Mouse (Mus musculus): ENCODE data around the gene Slc46a2. TPM values are rescaled to one million over a fixed set of nuclear protein-coding genes. Genes with fewer than 3 reads are reported as not detected.

The Slc46a2 gene
- polyA plus RNA-seq, 1 experiment from 2014 or later: not detected

GRCm38 (mm10) chr4:59886281-59886680 is 28.6 kb downstream of the Slc46a2 start:
- 93% methylated on average over 6 of the region's 6 CpGs for WGBS
- H3K4me3 ChIP-seq: no peak overlapping the region
- H3K36me3 ChIP-seq: peaks cover 74% of the 10 kb centered on the region
- no peaks in the 10 kb centered on the region for H3K27me3 ChIP-seq (ENCODE audit: insufficient read depth, poor library complexity, severe bottlenecking)
- H3K27ac ChIP-seq: no peak overlapping the region
- DNase-seq (ENCODE audit: low spot score): no peak
- no peaks in the 10 kb centered on the region for H3K4me1 ChIP-seq (replicated peaks)
- no peaks in the 10 kb centered on the region for H3K9me3 ChIP-seq

DNA sequence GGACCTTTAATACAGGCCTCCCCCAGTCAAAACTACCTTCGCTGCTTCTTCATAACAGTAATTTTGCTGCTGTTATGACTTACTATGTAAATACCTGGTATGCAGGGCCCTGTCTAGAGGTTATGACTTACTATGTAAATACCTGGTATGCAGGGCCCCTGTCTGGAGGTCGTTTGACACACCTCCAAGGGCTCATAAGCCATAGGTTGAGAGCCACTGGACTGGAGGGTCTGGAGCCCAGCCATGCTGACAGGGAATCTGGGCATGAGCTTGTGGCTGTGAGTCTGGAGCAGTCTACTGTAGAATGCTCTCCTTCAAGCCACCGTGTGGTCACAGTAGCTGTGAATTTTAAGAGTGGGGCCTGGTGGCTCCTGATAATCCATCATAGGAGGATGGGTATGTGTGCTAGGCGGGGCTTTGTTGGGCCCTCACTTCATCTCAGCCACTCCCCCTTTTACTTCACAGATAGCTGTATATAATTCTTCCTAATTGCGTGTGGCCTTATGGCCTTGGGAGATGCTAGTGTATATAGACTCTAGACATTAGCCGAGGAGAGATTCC is 30.6 kb downstream of the Slc46a2 start:
- Histone ChIP-seq H3K4me1 (replicated peaks) (no peaks in the 10 kb centered on the region), H3K36me3 (peaks cover 87% of the 10 kb centered on the region), H3K4me3 (no peak overlapping the region), H3K27me3 (ENCODE audit: insufficient read depth, poor library complexity, severe bottlenecking) (no peaks in the 10 kb centered on the region), H3K9me3 (no peaks in the 10 kb centered on the region), H3K27ac (no peak overlapping the region)
- no peak for DNase-seq (ENCODE audit: low spot score)
- WGBS: 92% methylated on average over 6 of the region's 6 CpGs

GRCm38 (mm10) chr4:59881210-59881609 is 33.6 kb downstream of the Slc46a2 start:
- 83% methylated on average over 2 of the region's 2 CpGs for WGBS
- Histone ChIP-seq H3K9me3 (no peaks in the 10 kb centered on the region), H3K27ac (no peak overlapping the region), H3K36me3 (peaks cover 73% of the 10 kb centered on the region), H3K4me1 (replicated peaks) (no peaks in the 10 kb centered on the region), H3K27me3 (ENCODE audit: insufficient read depth, poor library complexity, severe bottlenecking) (no peaks in the 10 kb centered on the region), H3K4me3 (no peak overlapping the region)
- DNase-seq (ENCODE audit: low spot score): no peak

- H3K9me3 ChIP-seq: no peaks in the 10 kb centered on the region
- 91% methylated on average over 5 of the region's 5 CpGs for WGBS
- DNase-seq (ENCODE audit: low spot score): no peak
- no peaks in the 10 kb centered on the region for H3K4me1 ChIP-seq (replicated peaks)
- no peak overlapping the region for H3K4me3 ChIP-seq
- H3K36me3 ChIP-seq: peaks cover 68% of the 10 kb centered on the region
- no peaks in the 10 kb centered on the region for H3K27me3 ChIP-seq (ENCODE audit: insufficient read depth, poor library complexity, severe bottlenecking)
- H3K27ac ChIP-seq: no peak overlapping the region
These were observed 34.1 kb downstream of the Slc46a2 start for GRCm38 (mm10) chr4:59880725-59881124.

GRCm38 (mm10) chr4:59879444-59879843 is 35.4 kb downstream of the Slc46a2 start:
- H3K27ac ChIP-seq: no peak overlapping the region
- 89% methylated on average over 3 of the region's 3 CpGs for WGBS

GRCm38 (mm10) chr4:59878595-59878994 is 36.3 kb downstream of the Slc46a2 start:
- no peaks in the 10 kb centered on the region for H3K27me3 ChIP-seq (ENCODE audit: insufficient read depth, poor library complexity, severe bottlenecking)
- H3K9me3 ChIP-seq: no peaks in the 10 kb centered on the region
- no peak for DNase-seq (ENCODE audit: low spot score)
- H3K36me3 ChIP-seq: peaks cover 52% of the 10 kb centered on the region
- no peak overlapping the region for H3K27ac ChIP-seq
- 89% methylated on average over 8 of the region's 8 CpGs for WGBS
- no peak overlapping the region for H3K4me3 ChIP-seq
- H3K4me1 ChIP-seq (replicated peaks): peaks cover 6% of the 10 kb centered on the region

More at GRCm38 (mm10) chr4:59879444-59879843, 35.4 kb downstream of the Slc46a2 start:
- no peak overlapping the region for H3K4me3 ChIP-seq
- H3K27me3 ChIP-seq (ENCODE audit: insufficient read depth, poor library complexity, severe bottlenecking): no peaks in the 10 kb centered on the region
- H3K36me3 ChIP-seq: peaks cover 56% of the 10 kb centered on the region
- H3K9me3 ChIP-seq: no peaks in the 10 kb centered on the region
- DNase-seq (ENCODE audit: low spot score): no peak
- H3K4me1 ChIP-seq (replicated peaks): no peaks in the 10 kb centered on the region

DNA sequence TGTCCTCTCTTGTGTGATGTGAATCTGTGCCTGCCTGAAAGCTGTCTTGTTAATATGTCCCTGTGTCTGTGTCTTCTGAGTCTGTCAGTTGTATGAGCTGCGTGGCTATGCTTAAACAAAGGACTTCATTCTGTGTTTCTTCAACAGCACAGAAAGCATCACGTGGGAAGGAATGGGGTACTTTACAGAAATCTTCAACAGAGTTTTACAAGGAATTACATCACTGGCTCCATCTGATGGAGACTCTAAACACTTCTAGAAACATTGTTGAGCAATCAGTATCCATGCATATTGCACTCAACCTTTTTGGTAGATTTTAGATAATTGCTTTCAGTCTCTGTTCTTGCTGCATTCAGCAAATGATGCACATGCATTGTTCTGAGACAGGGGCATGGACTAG is 37.8 kb downstream of the Slc46a2 start:
- WGBS: 71% methylated on average over 2 of the region's 2 CpGs
- Histone ChIP-seq H3K27me3 (ENCODE audit: insufficient read depth, poor library complexity, severe bottlenecking) (no peaks in the 10 kb centered on the region), H3K9me3 (no peaks in the 10 kb centered on the region), H3K4me3 (no peak overlapping the region), H3K4me1 (replicated peaks) (peaks cover 16% of the 10 kb centered on the region), H3K36me3 (peaks cover 37% of the 10 kb centered on the region), H3K27ac (no peak overlapping the region)
- DNase-seq (ENCODE audit: low spot score): no peak

DNA sequence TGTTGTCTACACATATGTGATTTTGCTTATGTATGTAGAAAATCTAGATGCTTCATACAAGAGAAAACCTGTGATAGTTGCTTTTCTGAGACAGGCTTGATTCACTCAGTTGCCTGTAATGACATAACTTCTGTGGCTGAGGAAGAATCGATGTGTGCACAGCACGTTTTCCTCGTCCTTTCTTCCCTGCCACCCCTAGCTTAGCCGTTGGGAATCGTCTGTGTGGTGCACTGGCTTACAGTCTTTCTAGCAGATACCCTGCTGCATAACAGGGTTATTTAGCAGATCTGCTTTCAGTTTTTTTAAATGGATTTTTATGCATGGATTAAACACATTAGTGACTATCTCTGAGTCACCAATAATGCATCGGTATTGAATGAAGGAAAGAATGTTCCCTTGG is 38.3 kb downstream of the Slc46a2 start:
- Histone ChIP-seq H3K36me3 (peaks cover 32% of the 10 kb centered on the region), H3K9me3 (no peaks in the 10 kb centered on the region), H3K27ac (no peak overlapping the region), H3K4me3 (no peak overlapping the region), H3K27me3 (ENCODE audit: insufficient read depth, poor library complexity, severe bottlenecking) (no peaks in the 10 kb centered on the region), H3K4me1 (replicated peaks) (peaks cover 16% of the 10 kb centered on the region)
- no peak for DNase-seq (ENCODE audit: low spot score)
- WGBS: 87% methylated on average over 6 of the region's 6 CpGs

DNA sequence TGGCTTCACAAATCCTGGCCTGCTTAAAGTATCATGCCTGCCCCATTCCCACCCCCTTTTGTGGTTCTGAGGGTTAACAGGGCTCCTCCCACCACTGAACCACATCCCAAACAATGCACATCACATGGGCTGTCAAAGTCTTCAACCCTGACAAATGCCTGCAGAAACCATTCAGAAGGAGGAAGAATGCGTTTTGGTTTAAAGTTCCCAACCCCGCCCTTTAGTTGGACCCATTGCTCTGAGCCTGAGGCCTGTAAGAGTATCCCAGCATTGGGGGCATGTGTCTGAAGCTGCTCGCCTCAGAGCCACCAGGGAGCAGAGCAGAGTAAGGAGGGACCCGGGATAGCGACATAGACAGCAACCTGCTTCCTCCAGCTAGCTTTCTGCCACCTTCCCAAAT is 41.0 kb downstream of the Slc46a2 start:
- Histone ChIP-seq H3K36me3 (peaks cover 15% of the 10 kb centered on the region), H3K9me3 (no peaks in the 10 kb centered on the region), H3K4me3 (no peak overlapping the region), H3K4me1 (replicated peaks) (peaks cover 16% of the 10 kb centered on the region), H3K27ac (0 out of 2 replicates have a peak overlapping the region, but pooled peaks have one; percentile 8), H3K27me3 (ENCODE audit: insufficient read depth, poor library complexity, severe bottlenecking) (no peaks in the 10 kb centered on the region)
- 36% methylated on average over 5 of the region's 5 CpGs for WGBS
- DNase-seq (ENCODE audit: low spot score): peak; percentile 31

- Histone ChIP-seq H3K9me3 (no peaks in the 10 kb centered on the region), H3K36me3 (peaks cover 12% of the 10 kb centered on the region; the same call in 1 of the 2 replicates), H3K27ac (peak overlapping the region; percentile 57; the same call in 1 of the 2 replicates), H3K27me3 (ENCODE audit: insufficient read depth, poor library complexity, severe bottlenecking) (no peaks in the 10 kb centered on the region), H3K4me1 (replicated peaks) (peaks cover 16% of the 10 kb centered on the region), H3K4me3 (no peak overlapping the region)
- no peak for DNase-seq (ENCODE audit: low spot score)
- 37% methylated on average over 6 of the region's 6 CpGs for WGBS
These were observed 41.6 kb downstream of the Slc46a2 start for GRCm38 (mm10) chr4:59873240-59873639.

DNA sequence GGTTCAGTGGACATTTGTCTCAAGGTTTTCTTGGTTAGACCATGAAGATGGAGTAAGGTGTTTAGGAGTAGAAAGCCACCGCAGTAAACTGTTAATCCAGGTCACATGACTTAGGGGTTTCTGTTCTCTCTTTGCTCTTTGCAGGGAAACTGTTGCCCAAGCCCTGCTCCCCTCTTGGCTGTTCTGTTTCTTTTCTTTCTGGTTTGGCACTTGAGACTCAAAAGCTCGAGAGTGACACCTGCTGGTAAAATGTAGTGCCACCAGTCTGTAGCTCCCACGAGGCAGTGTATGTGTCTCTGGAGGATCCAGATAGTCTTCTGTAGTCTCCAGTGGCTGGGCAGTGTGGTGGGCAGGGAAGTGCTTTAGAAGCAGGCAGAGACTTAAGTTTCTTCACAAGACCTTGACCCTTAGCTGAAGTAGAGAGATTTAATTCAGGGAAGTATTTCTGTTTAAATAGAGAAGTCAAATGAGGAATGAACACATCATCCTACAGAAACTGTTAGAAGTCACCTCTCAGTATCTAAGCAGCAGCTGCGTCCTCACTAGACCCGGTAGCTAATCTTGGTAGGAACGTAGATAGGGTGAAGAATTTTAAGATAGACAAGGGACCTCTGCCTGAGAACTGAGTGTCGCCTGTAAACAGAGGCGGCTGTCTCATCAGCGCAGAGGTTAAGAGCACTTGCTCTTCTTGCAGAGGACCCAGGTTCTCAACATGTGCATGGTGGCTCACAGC is 43.8 kb downstream of the Slc46a2 start:
- no peaks in the 10 kb centered on the region for H3K27me3 ChIP-seq (ENCODE audit: insufficient read depth, poor library complexity, severe bottlenecking)
- no peak overlapping the region for H3K4me3 ChIP-seq
- 61% methylated on average over 9 of the region's 9 CpGs for WGBS
- H3K36me3 ChIP-seq: peaks cover 11% of the 10 kb centered on the region; the same call in 1 of the 2 replicates
- DNase-seq (ENCODE audit: low spot score): peak; percentile 72
- no peaks in the 10 kb centered on the region for H3K9me3 ChIP-seq
- H3K4me1 ChIP-seq (replicated peaks): peaks cover 16% of the 10 kb centered on the region
- H3K27ac ChIP-seq: no peak overlapping the region

GRCm38 (mm10) chr4:59870433-59870832 is 44.4 kb downstream of the Slc46a2 start:
- Histone ChIP-seq H3K27me3 (ENCODE audit: insufficient read depth, poor library complexity, severe bottlenecking) (no peaks in the 10 kb centered on the region), H3K4me1 (replicated peaks) (peaks cover 16% of the 10 kb centered on the region), H3K36me3 (peaks cover 11% of the 10 kb centered on the region; the same call in 1 of the 2 replicates), H3K27ac (no peak overlapping the region), H3K9me3 (no peaks in the 10 kb centered on the region), H3K4me3 (no peak overlapping the region)
- no peak for DNase-seq (ENCODE audit: low spot score)
- 90% methylated on average over 6 of the region's 6 CpGs for WGBS

DNA sequence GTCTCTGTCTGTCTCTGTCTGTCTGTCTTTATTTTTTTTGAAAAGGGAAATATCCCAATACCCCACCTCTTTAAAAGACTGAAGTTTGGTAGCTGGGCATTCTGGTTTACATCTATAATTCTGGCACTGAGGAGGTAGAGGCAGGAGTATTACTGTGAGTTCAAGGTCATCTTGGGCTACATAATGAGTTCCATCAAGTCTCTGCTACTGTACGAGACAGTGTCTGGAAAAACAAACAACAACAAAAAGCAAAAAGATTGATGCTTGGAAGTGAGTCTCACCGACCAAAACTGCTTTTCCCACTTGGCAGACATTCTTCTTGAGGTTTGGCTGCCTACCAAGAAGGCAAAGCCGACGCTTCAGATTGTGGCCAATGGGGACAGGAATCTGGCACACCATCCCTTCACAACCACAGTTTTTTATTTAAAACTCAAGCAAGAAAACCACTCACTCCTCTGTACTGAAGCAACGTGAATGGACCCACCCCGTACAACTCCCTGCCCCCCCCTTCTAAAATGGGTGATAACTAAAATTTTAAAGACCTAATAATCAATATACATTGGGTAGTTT is 45.3 kb downstream of the Slc46a2 start:
- WGBS: 91% methylated on average over 6 of the region's 6 CpGs
- Histone ChIP-seq H3K4me1 (replicated peaks) (peaks cover 16% of the 10 kb centered on the region), H3K4me3 (no peak overlapping the region), H3K27ac (no peak overlapping the region), H3K27me3 (ENCODE audit: insufficient read depth, poor library complexity, severe bottlenecking) (no peaks in the 10 kb centered on the region), H3K36me3 (peaks cover 11% of the 10 kb centered on the region; the same call in 1 of the 2 replicates), H3K9me3 (no peaks in the 10 kb centered on the region)
- no peak for DNase-seq (ENCODE audit: low spot score)

All from hindbrain, embryonic 10.5 days (tissue).